Mouse (Mus musculus) limb, embryonic 13.5 days (tissue): ENCODE data around the gene Hist1h4n. TPM values are rescaled to one million over a fixed set of nuclear protein-coding genes. Genes with fewer than 3 reads are reported as not detected.
"Not testable (repeated sequence)": the region's sequence is repeated elsewhere in the genome, so short reads cannot be mapped to it uniquely, and the experiment has no call there.

ENCODE experiments used
- ATAC-seq: fragments of 200-750 bp; cut with Nextera tagmentation; 2 replicates; pipeline ENCODE4 v1.8.0; 2017; ENCODE audit warnings: low read depth, moderate number of reproducible peaks, moderate TSS enrichment; ENCODE audit not compliant: low FRiP score
- H3K27ac ChIP-seq: fragments of 300-500 bp; sonication (generic); 2 replicates; pipeline ENCODE4 v1.5.1; 2015; ENCODE audit warnings: inconsistent platforms, mild to moderate bottlenecking, moderate library complexity
- H3K27me3 ChIP-seq: fragments of 300-500 bp; sonication (generic); 2 replicates; pipeline ENCODE4 v1.6.1; 2015; ENCODE audit warnings: mild to moderate bottlenecking, inconsistent platforms
- H3K36me3 ChIP-seq: fragments of 300-500 bp; sonication (generic); 2 replicates; pipeline ENCODE4 v1.6.1; 2015; ENCODE audit warnings: inconsistent platforms, mild to moderate bottlenecking, moderate library complexity
- H3K4me1 ChIP-seq: fragments of 300-500 bp; sonication (generic); 2 replicates; pipeline ENCODE4 v1.6.1; 2015; ENCODE audit warnings: inconsistent platforms
- H3K4me2 ChIP-seq: fragments of 300-500 bp; sonication (generic); replicated peaks from 2 replicates; pipeline ENCODE4 v1.6.1; 2015; ENCODE audit warnings: inconsistent platforms, mild to moderate bottlenecking, moderate library complexity
- H3K4me3 ChIP-seq: fragments of 300-500 bp; sonication (generic); 2 replicates; pipeline ENCODE4 v1.5.1; 2015; ENCODE audit warnings: moderate library complexity, mild to moderate bottlenecking, inconsistent platforms
- H3K9ac ChIP-seq: fragments of 300-500 bp; sonication (generic); 2 replicates; pipeline ENCODE4 v1.6.1; 2015; ENCODE audit warnings: mild to moderate bottlenecking, inconsistent platforms
- H3K9me3 ChIP-seq: fragments of 300-500 bp; sonication (generic); 2 replicates; pipeline ENCODE4 v1.6.1; 2016; ENCODE audit warnings: inconsistent platforms
- WGBS: fragments of 180-500 bp; shearing (Covaris S2); methylation state at CpG from one replicate; pipeline ENCODE4 v1.1.7; 2015; 5-methylcytosine and 5-hydroxymethylcytosine counted together
- polyA plus RNA-seq: library from polyadenylated mRNA; unstranded; fragments of >200 nt; fragmentation: Nextera tagmentation; extraction: Ambion mirVana; gene quantifications from 2 replicates; pipeline ENCODE4 v1.2.1, GENCODE M21; 2015

The Hist1h4n gene
- 20.5 and 21.8 TPM in 2 replicates for polyA plus RNA-seq

GRCm38 (mm10) chr13:21831418-21832394 is at the start of gene Hist1h4n:
Hist1h4n (minus strand) TSS chr13:21832196.
- under 1% methylated on average over 25 of the region's 58 CpGs for WGBS
- peak; percentile 85 for ATAC-seq
- H3K9me3 ChIP-seq, H3K36me3 ChIP-seq, H3K4me1 ChIP-seq, H3K27me3 ChIP-seq, H3K9ac ChIP-seq: not testable (repeated sequence)
- Histone ChIP-seq H3K27ac (peak within 1 kb of the TSS; percentile 63; the same call in 1 of the 2 replicates), H3K4me2 (peak within 1 kb of the TSS; percentile 55), H3K4me3 (peak within 1 kb of the TSS; percentile 28)

- Histone ChIP-seq H3K4me3 (no peak overlapping the region), H3K4me1 (no peaks in the 10 kb centered on the region), H3K36me3 (no peaks in the 10 kb centered on the region), H3K4me2 (no peak overlapping the region), H3K27me3 (peaks cover 9% of the 10 kb centered on the region; the same call in 1 of the 2 replicates), H3K27ac (no peak overlapping the region), H3K9ac (no peak overlapping the region), H3K9me3 (no peaks in the 10 kb centered on the region; the same call in 1 of the 2 replicates)
- no peak for ATAC-seq
- 86% methylated on average over 6 of the region's 6 CpGs for WGBS
Measured at GRCm38 (mm10) chr13:21880735-21881134, 48.7 kb upstream of the Hist1h4n start.

GRCm38 (mm10) chr13:21865503-21865902 is 33.5 kb upstream of the Hist1h4n start:
- not testable (repeated sequence) for H3K9ac ChIP-seq

DNA sequence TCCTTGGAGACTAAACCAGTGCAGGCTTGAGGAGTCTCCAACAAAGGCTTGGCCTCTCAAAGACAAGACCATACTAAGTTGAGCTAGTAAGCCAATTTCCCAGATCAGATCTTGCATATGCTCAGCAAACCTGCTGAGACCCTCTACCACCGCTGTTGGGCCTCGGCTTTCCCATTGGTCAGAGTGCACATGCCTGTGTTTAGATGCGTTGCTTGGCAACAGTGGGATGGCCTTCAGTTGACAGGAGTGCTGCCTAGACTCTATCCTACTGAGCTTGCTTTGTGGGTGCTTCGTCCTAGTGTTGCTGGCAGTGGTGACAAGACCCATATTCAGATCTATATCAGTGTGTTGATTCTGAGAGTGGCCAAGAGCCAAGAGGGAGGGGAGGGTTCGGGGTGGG is 29.6 kb upstream of the Hist1h4n start:
- H3K4me2 ChIP-seq = no peak overlapping the region
- no peak for ATAC-seq
- H3K9ac ChIP-seq = no peak overlapping the region
- no peaks in the 10 kb centered on the region for H3K36me3 ChIP-seq
- H3K4me1 ChIP-seq = 0 out of 2 replicates have a peak, but pooled peaks cover 3% of the 10 kb centered on the region
- H3K27ac ChIP-seq = no peak overlapping the region
- WGBS = 19% methylated on average over 5 of the region's 5 CpGs
- H3K4me3 ChIP-seq = no peak overlapping the region
- H3K27me3 ChIP-seq = no peaks in the 10 kb centered on the region
- no peaks in the 10 kb centered on the region for H3K9me3 ChIP-seq

More at GRCm38 (mm10) chr13:21865503-21865902, 33.5 kb upstream of the Hist1h4n start:
- H3K9me3 ChIP-seq, H3K36me3 ChIP-seq, H3K4me1 ChIP-seq, ATAC-seq, H3K27me3 ChIP-seq, H3K4me3 ChIP-seq, H3K4me2 ChIP-seq, H3K27ac ChIP-seq: not testable (repeated sequence)
- 72% methylated on average over 3 of the region's 3 CpGs for WGBS

DNA sequence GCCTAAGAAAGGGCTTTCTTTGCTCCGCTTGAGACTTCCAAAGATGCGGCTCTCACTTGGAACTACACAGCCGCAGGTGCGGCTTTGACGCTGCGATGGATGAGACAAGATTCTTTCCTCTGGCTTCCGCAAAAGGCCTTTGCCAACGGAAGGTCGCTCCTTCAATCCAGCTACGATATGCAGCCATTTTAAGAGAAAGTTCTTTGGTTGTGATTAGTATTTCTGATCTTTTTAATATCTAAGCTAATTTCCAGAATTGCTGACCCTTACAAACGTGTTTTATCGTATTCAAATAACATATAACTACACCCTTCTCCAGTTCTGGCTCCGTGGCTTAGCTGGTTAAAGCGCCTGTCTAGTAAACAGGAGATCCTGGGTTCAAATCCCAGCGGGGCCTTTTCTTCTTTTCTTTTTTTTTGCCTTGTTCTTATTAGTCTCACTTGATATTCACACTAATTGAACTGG is 23.7 kb upstream of the Hist1h4n start:
- ATAC-seq = no peak
- H3K27ac ChIP-seq = no peak overlapping the region
- peak overlapping the region; percentile 42 for H3K4me3 ChIP-seq
- no peaks in the 10 kb centered on the region for H3K36me3 ChIP-seq
- 0 out of 2 replicates have a peak, but pooled peaks cover 3% of the 10 kb centered on the region for H3K4me1 ChIP-seq
- peak overlapping the region; percentile 48; the same call in 1 of the 2 replicates for H3K9ac ChIP-seq
- no peaks in the 10 kb centered on the region for H3K9me3 ChIP-seq
- WGBS = 2% methylated on average over 15 of the region's 15 CpGs
- no peaks in the 10 kb centered on the region for H3K27me3 ChIP-seq
- H3K4me2 ChIP-seq = peak overlapping the region; percentile 61

- peak overlapping the region; percentile 61 for H3K4me2 ChIP-seq
- H3K27me3 ChIP-seq = no peaks in the 10 kb centered on the region
- ATAC-seq = no peak
- no peaks in the 10 kb centered on the region for H3K36me3 ChIP-seq
- no peaks in the 10 kb centered on the region for H3K9me3 ChIP-seq
- 0 out of 2 replicates have a peak, but pooled peaks cover 3% of the 10 kb centered on the region for H3K4me1 ChIP-seq
- H3K9ac ChIP-seq = no peak overlapping the region
- H3K27ac ChIP-seq = no peak overlapping the region
- H3K4me3 ChIP-seq = peak overlapping the region; percentile 42
- whole genome bisulfite sequencing = 2% methylated on average over 11 of the region's 11 CpGs
Measured at GRCm38 (mm10) chr13:21855146-21855545, 23.1 kb upstream of the Hist1h4n start.

DNA sequence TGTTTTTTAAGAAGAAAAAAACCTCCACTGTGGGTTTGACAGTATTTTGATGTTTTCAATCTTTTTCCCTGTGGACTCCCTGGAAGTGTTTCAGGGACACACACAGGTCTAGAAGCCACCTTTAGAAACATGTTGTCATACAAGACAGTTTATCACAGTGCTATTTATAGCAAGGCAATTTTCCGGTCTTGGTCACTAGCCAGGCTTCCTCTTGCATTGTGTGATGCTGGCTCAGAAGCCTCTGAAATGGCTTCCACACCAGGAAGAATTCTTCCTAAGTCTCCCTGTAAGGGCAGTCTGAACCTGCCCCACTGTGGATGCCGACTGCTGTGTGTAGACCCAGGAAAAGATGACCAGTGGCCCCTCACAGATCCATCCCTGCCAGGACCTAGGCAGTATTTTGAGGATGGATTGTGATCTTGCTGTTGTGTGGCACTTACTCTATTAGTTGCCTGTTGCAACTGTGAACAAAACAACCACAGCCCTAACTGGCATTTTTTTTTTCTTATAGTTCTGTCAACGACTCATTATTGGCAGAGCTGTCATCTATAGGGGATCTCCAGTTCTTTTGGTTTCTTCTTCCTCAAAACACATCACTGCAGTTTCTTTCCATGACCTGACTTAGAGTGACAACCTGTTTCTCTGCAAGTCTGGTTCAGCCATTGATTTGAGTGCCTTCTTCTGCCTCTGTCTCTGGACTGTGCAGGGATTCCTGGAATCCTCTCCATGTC is 20.4 kb upstream of the Hist1h4n start:
- Histone ChIP-seq H3K4me1 (no peaks in the 10 kb centered on the region), H3K9me3 (no peaks in the 10 kb centered on the region), H3K36me3 (no peaks in the 10 kb centered on the region), H3K4me2 (no peak overlapping the region), H3K9ac (no peak overlapping the region), H3K4me3 (no peak overlapping the region), H3K27me3 (no peaks in the 10 kb centered on the region), H3K27ac (no peak overlapping the region)
- WGBS = 57% methylated on average over 3 of the region's 3 CpGs
- ATAC-seq = no peak

DNA sequence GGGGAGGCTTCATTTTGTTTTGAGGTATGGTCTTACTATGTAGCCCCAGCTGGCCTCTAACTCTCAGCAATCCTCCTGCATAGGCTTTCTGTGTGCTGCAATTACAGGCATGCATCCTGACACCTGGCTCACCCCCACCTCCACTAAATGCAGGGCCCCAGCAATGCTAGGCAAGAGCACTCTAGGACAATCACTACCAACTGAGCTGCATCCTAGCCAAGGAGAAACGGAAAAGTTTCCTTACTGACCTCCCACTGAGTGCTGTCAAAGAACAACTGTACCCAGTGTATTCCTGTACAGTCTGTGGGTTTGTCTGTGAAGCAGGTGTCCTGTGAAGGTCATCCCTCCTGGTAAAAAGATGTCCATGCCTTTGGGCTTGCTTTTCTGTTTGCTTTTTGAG is 18.7 kb upstream of the Hist1h4n start:
- H3K4me3 ChIP-seq, H3K36me3 ChIP-seq, H3K4me2 ChIP-seq, ATAC-seq, H3K9ac ChIP-seq, H3K9me3 ChIP-seq, H3K27me3 ChIP-seq, H3K4me1 ChIP-seq, H3K27ac ChIP-seq: not testable (repeated sequence)
- 39% methylated on average over 1 of the region's 1 CpGs for WGBS

GRCm38 (mm10) chr13:21847883-21848282 is 15.9 kb upstream of the Hist1h4n start:
- Histone ChIP-seq H3K27ac (no peak overlapping the region), H3K9ac (no peak overlapping the region), H3K4me1 (no peaks in the 10 kb centered on the region), H3K27me3 (no peaks in the 10 kb centered on the region), H3K36me3 (no peaks in the 10 kb centered on the region), H3K9me3 (no peaks in the 10 kb centered on the region), H3K4me2 (no peak overlapping the region), H3K4me3 (no peak overlapping the region)
- WGBS = 25% methylated on average over 8 of the region's 8 CpGs
- no peak for ATAC-seq

GRCm38 (mm10) chr13:21846356-21846755 is 14.4 kb upstream of the Hist1h4n start:
- H3K9me3 ChIP-seq, H3K36me3 ChIP-seq, ATAC-seq, H3K4me2 ChIP-seq, H3K27me3 ChIP-seq, H3K4me1 ChIP-seq, H3K4me3 ChIP-seq, H3K27ac ChIP-seq, H3K9ac ChIP-seq: not testable (repeated sequence)

GRCm38 (mm10) chr13:21840508-21840907 is 8.5 kb upstream of the Hist1h4n start:
- not testable (repeated sequence) for H3K4me1 ChIP-seq, H3K27ac ChIP-seq, H3K4me3 ChIP-seq, H3K4me2 ChIP-seq, H3K9ac ChIP-seq, H3K9me3 ChIP-seq, H3K36me3 ChIP-seq, H3K27me3 ChIP-seq
- WGBS = no CpG with 5 or more reads among the region's 4 CpGs
- peak; percentile 55; the same call in 1 of the 2 replicates for ATAC-seq

- not testable (repeated sequence) for H3K27ac ChIP-seq, H3K4me3 ChIP-seq, H3K9ac ChIP-seq, H3K4me1 ChIP-seq, H3K9me3 ChIP-seq, H3K36me3 ChIP-seq, H3K27me3 ChIP-seq, H3K4me2 ChIP-seq
- no CpG with 5 or more reads among the region's 24 CpGs for WGBS
- peak; percentile 95 for ATAC-seq
Measured at GRCm38 (mm10) chr13:21833461-21833860, 1.5 kb upstream of the Hist1h4n start, which contains the start of the genes Hist1h2ap and Hist1h2br. Hist1h2ap (minus strand) TSS chr13:21833507. Hist1h2br (plus strand) TSS chr13:21833743.
